ENCODE assay signal across 10 mouse cellular contexts in the genomic region with DNA sequence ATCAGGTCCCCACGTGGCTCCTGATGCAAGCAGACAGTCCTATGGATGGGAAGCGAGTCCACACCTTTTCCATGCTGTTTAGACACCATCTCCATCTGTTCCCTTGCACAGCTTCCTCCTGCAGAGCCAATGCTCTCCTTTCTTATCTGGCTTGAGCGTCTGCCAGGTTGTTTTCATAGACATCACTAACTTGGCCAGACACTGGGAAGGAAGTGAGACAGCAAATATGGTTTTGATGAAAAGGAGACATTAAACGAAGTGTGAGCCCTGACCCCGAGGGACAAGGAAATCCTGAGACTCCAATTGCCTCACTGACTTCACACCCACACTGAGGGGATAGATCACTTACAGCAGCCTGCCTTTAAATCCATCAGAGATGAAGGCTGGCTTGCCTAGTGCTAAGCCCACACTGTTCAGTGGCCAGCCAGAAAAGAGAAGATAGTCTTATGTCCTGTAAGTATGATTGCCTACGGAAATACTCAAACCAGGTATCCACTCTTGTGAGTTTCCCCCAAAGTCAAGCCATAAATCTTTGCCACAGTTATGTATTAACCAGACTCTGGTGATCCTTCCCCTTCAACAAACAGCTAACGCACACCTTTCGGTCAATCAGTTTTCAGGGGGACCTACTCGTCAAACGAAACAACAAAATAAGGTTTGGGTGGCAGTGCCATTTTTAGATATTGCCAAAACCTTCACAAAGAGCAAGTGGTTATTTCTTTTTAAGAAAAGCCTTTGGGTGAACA.
DNase-seq lines count a peak whose midpoint lies in the region; TF ChIP-seq lines count a peak whose summit lies in the region.
"Had no signal": no experiment of that assay in that cellular context is flagged by ENCODE, and none has a peak within 500 bp of the region (broad histone marks: within the 10 kb centered on the region; RNA-seq: fewer than 3 reads in every experiment).

No protein-coding gene starts in this region.

- no peak overlapping the region for H3K4me3 ChIP-seq in layer of hippocampus, adult 2 months
- H3K4me3 ChIP-seq: midbrain, embryonic 13.5 days; stomach, embryonic 15.5 days had no signal

- DNase-seq in cerebellum, postnatal 10 days: peak; percentile 68 to 74
- DNase-seq in cerebellum, adult 8-10 months: no peak
- DNase-seq in layer of hippocampus, adult 2 months (ENCODE audit: low spot score in 2 of 2): no peak
- DNase-seq in layer of hippocampus, adult 18-20 months (ENCODE audit: low spot score in 2 of 2): no peak
- DNase-seq in MEL-GATA-1-ER (ENCODE audit: extremely low read depth, low read depth) (peak; percentile 8), adipocyte (ENCODE audit: low spot score) (no peak)
- DNase-seq in left cerebral cortex, postnatal 4 days: peak; percentile 46
- no peak for DNase-seq in Muller cell, postnatal 12 days (ENCODE audit: inconsistent ontology term)

- H3K27ac ChIP-seq in layer of hippocampus, adult 2 months: peak overlapping the region; percentile 43; the same call in 1 of the 2 replicates
- H3K27ac ChIP-seq: midbrain, embryonic 13.5 days; stomach, embryonic 15.5 days had no signal

- TF ChIP-seq CTCF in layer of hippocampus, adult 2 months (conservative IDR thresholded peaks at IDR 0.05): no peak

- intact Hi-C loops in left cerebral cortex, postnatal 4 days (cut with DNase I): no loop called here

Comparison
In these comparisons a context has a peak if more than half of its experiments do, and no peak if none do; other contexts are left out.
1. DNase-seq: peak in cerebellum, postnatal 10 days (2 of 2), MEL-GATA-1-ER (single experiment) and left cerebral cortex, postnatal 4 days (single experiment); none in cerebellum, adult 8-10 months (single experiment), layer of hippocampus, adult 2 months (0 of 2), layer of hippocampus, adult 18-20 months (0 of 2), adipocyte (single experiment) and Muller cell, postnatal 12 days (single experiment).